Mouse (Mus musculus) bone marrow, adult 2 months (tissue): Measurements from ENCODE around the gene Tm7sf2. TPM values are rescaled to one million over a fixed set of nuclear protein-coding genes. Genes with fewer than 3 reads are reported as not detected.

Experiments used
- H3K27ac ChIP-seq: fragments of 200-500 bp; 2 replicates; pipeline ENCODE4 v1.5.1; 2012; ENCODE audit warnings: low read depth, mild to moderate bottlenecking, control low read depth, inconsistent platforms, low read length; ENCODE audit not compliant: control insufficient read depth, poor library complexity, insufficient read depth
- H3K4me1 ChIP-seq: fragments of 200-500 bp; 2 replicates; pipeline ENCODE4 v1.6.1; 2011; ENCODE audit warnings: low read length; ENCODE audit not compliant: control insufficient read depth, insufficient read depth
- H3K4me3 ChIP-seq: fragments of 200-500 bp; replicated peaks from 2 replicates; pipeline ENCODE3; 2011; ENCODE audit warnings: mild to moderate bottlenecking, low read depth, low read length, control low read depth; ENCODE audit not compliant: control insufficient read depth
- CTCF ChIP-seq: fragments of 200-500 bp; IDR thresholded peaks from 2 replicates; pipeline ENCODE4 v1.5.1; 2011; ENCODE audit warnings: low read length, control low read depth; ENCODE audit not compliant: control insufficient read depth, insufficient read depth
- POLR2A ChIP-seq: fragments of 200-500 bp; IDR thresholded peaks from 2 replicates; pipeline ENCODE4 v1.6.1; 2011; ENCODE audit warnings: low read depth, mild to moderate bottlenecking, control low read depth, low read length, borderline replicate concordance; ENCODE audit not compliant: control insufficient read depth
- WGBS: fragments of 180-500 bp; shearing (Covaris S2); methylation state at CpG from one replicate; pipeline ENCODE4 v1.1.7; 2018; 5-methylcytosine and 5-hydroxymethylcytosine counted together
- polyA plus RNA-seq: library from polyadenylated mRNA; stranded (reverse); fragments of >200 nt; gene quantifications from 2 replicates; pipeline ENCODE4 v1.2.4, GENCODE M21; 2011; ENCODE audit warnings: low replicate concordance; ENCODE audit not compliant: missing spikeins, insufficient read depth, insufficient read length

The Tm7sf2 gene
- polyA plus RNA-seq, 1 experiment, result 12.3 TPM

DNA sequence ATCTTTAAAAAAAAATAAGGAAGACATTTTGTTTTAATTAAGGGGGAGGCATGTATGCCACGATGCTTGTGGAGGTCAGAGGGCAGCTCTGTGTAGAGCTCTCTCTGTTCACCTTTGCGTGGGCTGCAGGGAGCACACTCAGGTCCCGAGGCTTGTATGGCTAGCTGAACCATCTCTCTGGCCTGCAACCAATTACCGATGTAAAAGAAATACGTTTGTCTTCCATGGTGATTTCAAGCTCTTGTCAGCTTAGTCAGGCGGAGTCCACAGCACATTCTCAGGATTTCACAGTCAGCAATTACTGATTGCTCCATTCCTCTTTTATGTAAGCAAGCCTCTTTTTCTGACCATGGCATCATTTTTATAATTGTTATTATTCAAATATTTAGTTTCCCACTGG lies 33.0 kb upstream of the Tm7sf2 start:
- 84% methylated on average over 6 of the region's 6 CpGs for WGBS
- TF ChIP-seq POLR2A (no peak), CTCF (no peak)
- Histone ChIP-seq H3K4me3 (no peak overlapping the region), H3K27ac (no peak overlapping the region), H3K4me1 (peaks cover 3% of the 10 kb centered on the region)

DNA sequence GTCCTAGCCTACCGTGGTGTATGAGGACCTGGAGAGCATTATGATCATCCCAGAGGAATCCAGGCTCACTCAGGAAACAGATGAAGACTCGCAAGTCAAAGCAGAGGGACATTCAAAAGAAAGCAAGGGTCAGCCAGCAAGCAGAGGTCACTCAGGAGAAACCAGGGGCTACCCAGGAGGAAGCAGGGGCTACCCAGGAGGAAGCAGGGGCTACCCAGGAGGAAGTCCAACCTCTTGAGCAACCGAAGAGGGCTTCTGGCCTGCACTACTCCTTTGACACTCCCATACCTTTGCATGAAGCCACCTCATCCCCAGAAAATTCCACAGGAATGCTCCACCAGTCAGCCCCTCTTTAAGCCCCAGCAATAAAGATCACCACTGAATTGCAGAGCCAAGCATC lies 29.7 kb upstream of the Tm7sf2 start:
- Histone ChIP-seq H3K4me3 (no peak overlapping the region), H3K4me1 (peaks cover 2% of the 10 kb centered on the region), H3K27ac (no peak overlapping the region)
- no peak for TF ChIP-seq CTCF
- TF ChIP-seq POLR2A, result no peak
- 51% methylated on average over 3 of the region's 3 CpGs for WGBS

DNA sequence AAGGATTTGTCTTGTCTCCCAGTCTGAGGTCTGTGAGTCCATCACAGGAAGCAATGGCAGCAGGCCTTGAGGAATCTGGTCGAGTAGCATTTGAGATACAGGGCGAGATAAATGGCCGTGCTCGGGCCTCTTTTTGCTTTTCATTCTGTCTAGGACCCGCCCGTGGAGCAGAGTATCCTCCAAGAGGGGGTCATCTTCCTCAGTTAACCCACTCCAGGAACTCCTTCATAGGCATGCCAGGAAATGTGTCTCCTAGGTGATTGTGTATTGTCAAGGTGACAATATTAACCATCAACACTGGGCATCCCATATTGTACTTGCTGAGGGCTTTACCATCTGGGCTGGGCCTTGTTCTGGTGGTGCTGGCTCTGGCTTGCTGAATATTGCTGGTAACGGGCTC lies 25.9 kb upstream of the Tm7sf2 start, which contains the start of gene AC131692.1:
AC131692.1 (plus strand) TSS at position 301 of the 400 bp plus-strand sequence.
- Histone ChIP-seq H3K4me1 (no peaks in the 10 kb centered on the region), H3K27ac (no peak within 1 kb of the TSS), H3K4me3 (no peak within 1 kb of the TSS)
- no peak for TF ChIP-seq POLR2A
- 88% methylated on average over 7 of the region's 7 CpGs for WGBS

DNA sequence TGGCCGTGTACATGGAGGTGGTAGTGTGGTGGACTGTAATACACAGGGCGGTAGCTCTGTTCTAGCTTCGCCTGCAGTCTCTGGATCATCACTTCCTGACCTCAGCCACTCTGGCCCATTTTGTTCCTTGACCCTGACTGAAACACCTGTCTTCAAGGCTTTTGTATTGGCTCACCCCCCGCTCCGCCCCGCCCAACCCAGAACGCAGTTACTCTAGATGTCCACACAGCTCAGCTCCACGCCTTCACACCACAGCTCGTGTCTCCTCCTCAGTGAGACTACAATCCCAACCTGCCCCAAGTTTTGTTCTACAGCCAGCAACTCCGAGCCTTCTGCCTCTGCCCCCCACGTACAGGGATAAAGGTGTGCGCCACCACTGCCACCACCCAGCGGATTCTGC lies 20.7 kb upstream of the Tm7sf2 start:
- H3K4me1 ChIP-seq, result no peaks in the 10 kb centered on the region; the same call in 1 of the 2 replicates
- H3K4me3 ChIP-seq, result no peak overlapping the region
- no peak overlapping the region for H3K27ac ChIP-seq
- 95% methylated on average over 13 of the region's 13 CpGs for WGBS
- TF ChIP-seq CTCF (no peak), POLR2A (no peak)

GRCm38 (mm10) chr19:6085417-6085879 lies 17.3 kb upstream of the Tm7sf2 start:
- H3K4me3 ChIP-seq, result peak overlapping the region; percentile 71
- WGBS, result under 1% methylated on average over 17 of the region's 17 CpGs
- peak overlapping the region; percentile 61 for H3K27ac ChIP-seq
- TF ChIP-seq CTCF (no peak), POLR2A (no peak)
- H3K4me1 ChIP-seq, result no peaks in the 10 kb centered on the region; the same call in 1 of the 2 replicates

DNA sequence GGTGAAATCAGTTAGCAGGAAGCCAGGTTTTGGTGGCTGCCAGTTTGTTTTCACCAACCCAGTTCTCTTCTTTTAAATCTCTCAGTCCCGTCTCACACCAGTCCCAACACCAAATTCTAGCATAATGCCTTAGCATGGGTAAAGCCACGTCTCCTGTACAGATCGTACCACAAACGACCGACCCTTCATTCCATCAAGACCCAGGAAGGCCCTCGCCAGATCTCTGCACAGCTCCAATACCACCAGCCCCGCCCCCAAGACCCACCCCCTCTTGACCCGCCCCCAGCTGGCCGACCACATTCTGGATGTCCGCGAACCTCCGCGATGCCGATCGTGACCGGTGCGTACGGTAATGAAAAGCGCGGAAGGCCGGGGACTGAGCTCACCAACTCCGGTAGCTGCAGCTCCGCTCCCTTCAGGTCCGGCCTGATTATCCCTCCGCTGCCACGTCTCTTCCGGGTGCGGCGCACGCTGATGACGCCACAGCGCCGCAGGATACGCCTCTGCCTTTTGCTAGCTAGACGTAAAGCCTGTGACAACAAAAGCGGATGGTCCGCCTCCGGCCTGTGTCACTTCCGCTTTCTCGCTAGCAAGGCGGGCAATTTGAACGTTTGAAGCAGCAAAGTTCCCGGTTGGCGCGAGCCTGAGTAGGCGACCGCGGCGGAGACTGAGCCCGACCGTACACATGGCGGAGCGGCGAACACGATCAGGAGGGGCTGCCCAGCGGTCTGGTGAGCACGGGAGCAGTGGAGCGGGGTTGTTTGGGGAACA lies 16.5 kb upstream of the Tm7sf2 start, which contains the start of the genes Zfpl1 and Cdca5:
Zfpl1 (minus strand) TSS at position 479 of the 771 bp plus-strand sequence.
Cdca5 (plus strand) TSS at position 506 of the 771 bp plus-strand sequence.
- H3K4me1 ChIP-seq, result no peaks in the 10 kb centered on the region; the same call in 1 of the 2 replicates
- WGBS, result under 1% methylated on average over 58 of the region's 58 CpGs

DNA sequence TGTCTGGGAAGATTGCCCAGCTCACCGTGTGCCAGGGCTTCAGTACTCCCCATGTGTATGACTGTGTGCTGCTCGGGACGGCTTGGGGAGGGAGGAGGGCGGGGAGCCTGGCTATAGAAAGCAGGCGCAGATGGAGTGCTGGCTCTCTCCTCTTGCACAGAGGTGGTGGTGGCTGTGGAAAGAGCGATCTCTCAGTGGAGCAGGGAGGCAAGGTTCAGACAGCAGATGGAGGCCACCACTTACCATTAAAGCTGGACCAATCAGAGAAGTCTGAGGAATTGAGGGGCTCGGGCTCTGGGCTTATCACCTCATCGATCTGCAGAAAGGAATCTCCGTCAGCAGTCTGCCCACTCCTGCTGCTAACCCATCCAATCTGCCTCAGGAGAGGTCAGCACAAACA lies 14.0 kb upstream of the Tm7sf2 start, which contains the start of gene Gm28374:
Gm28374 (minus strand) TSS at position 101 of the 400 bp plus-strand sequence.
- H3K4me3 ChIP-seq, result no peak within 1 kb of the TSS
- no peaks in the 10 kb centered on the region; the same call in 1 of the 2 replicates for H3K4me1 ChIP-seq
- H3K27ac ChIP-seq, result no peak within 1 kb of the TSS
- 81% methylated on average over 9 of the region's 9 CpGs for WGBS
- TF ChIP-seq CTCF (no peak), POLR2A (no peak)

More for the DNA sequence above, 16.5 kb upstream of the Tm7sf2 start, which contains the start of the genes Zfpl1 and Cdca5:
- Histone ChIP-seq H3K4me3 (peak within 1 kb of the TSS; percentile 71), H3K27ac (peak within 1 kb of the TSS; percentile 61)
- peak; percentile 82 for TF ChIP-seq POLR2A
- no peak; the same call in 1 of the 2 replicates for TF ChIP-seq CTCF

GRCm38 (mm10) chr19:6079983-6080480 lies 11.9 kb upstream of the Tm7sf2 start, which contains the start of gene Tmem262:
Gene Tmem262 (plus strand): TSS chr19:6080033.
- no peak within 1 kb of the TSS for H3K27ac ChIP-seq
- WGBS, result 87% methylated on average over 12 of the region's 12 CpGs
- TF ChIP-seq CTCF, result no peak
- TF ChIP-seq POLR2A, result no peak
- no peak within 1 kb of the TSS for H3K4me3 ChIP-seq
- H3K4me1 ChIP-seq, result peaks cover 4% of the 10 kb centered on the region
